Mouse (Mus musculus): Measurements from ENCODE around the gene Mipep. TPM values are rescaled to one million over a fixed set of nuclear protein-coding genes. Genes with fewer than 3 reads are reported as not detected.

Gene Mipep
- polyA plus RNA-seq, 1 experiment from 2014 or later, result 24.7 TPM

GRCm38 (mm10) chr14:60745201-60745600 is 39.2 kb upstream of the Mipep start:
- 91% methylated on average over 6 of the region's 6 CpGs for WGBS
- Histone ChIP-seq H3K9me3 (no peaks in the 10 kb centered on the region), H3K27me3 (ENCODE audit: poor library complexity, severe bottlenecking) (no peaks in the 10 kb centered on the region), H3K4me3 (no peak overlapping the region), H3K27ac (no peak overlapping the region), H3K36me3 (replicated peaks) (peaks cover 98% of the 10 kb centered on the region), H3K4me1 (no peaks in the 10 kb centered on the region)
- no peak for DNase-seq (ENCODE audit: extremely low spot score, low spot score)

DNA sequence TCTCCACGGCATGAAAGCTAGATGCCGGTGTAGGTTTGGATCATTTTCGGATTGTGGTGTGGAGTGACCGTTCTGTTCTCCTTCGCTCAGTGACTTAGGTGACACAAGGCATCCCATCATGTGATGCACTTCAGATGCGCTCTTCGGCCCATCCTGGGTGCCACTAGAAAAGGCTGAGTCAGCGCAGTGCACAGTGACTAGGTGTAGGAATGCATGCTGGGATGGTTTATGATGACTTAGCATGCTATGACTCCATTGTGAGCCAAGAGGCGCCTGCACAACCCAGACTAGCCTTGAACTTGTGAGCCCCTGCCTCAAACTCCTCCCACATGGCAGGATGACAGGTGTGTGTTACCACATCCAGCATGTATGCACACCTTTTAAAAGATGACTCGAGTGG is 38.2 kb upstream of the Mipep start:
- H3K9me3 ChIP-seq, result no peaks in the 10 kb centered on the region
- WGBS, result 95% methylated on average over 10 of the region's 10 CpGs
- no peaks in the 10 kb centered on the region for H3K27me3 ChIP-seq (ENCODE audit: poor library complexity, severe bottlenecking)
- no peak overlapping the region for H3K4me3 ChIP-seq
- peaks cover 99% of the 10 kb centered on the region for H3K36me3 ChIP-seq (replicated peaks)
- DNase-seq (ENCODE audit: extremely low spot score, low spot score), result no peak
- H3K27ac ChIP-seq, result no peak overlapping the region
- H3K4me1 ChIP-seq, result no peaks in the 10 kb centered on the region

GRCm38 (mm10) chr14:60747154-60747870 is 37.1 kb upstream of the Mipep start:
- no peaks in the 10 kb centered on the region for H3K9me3 ChIP-seq
- H3K27ac ChIP-seq, result no peak overlapping the region
- peaks cover 6% of the 10 kb centered on the region; the same call in 1 of the 2 replicates for H3K4me1 ChIP-seq
- WGBS, result 92% methylated on average over 21 of the region's 21 CpGs
- no peak overlapping the region for H3K4me3 ChIP-seq
- no peak for DNase-seq (ENCODE audit: extremely low spot score, low spot score)
- H3K27me3 ChIP-seq (ENCODE audit: poor library complexity, severe bottlenecking), result no peaks in the 10 kb centered on the region
- H3K36me3 ChIP-seq (replicated peaks), result peaks cover 100% of the 10 kb centered on the region

DNA sequence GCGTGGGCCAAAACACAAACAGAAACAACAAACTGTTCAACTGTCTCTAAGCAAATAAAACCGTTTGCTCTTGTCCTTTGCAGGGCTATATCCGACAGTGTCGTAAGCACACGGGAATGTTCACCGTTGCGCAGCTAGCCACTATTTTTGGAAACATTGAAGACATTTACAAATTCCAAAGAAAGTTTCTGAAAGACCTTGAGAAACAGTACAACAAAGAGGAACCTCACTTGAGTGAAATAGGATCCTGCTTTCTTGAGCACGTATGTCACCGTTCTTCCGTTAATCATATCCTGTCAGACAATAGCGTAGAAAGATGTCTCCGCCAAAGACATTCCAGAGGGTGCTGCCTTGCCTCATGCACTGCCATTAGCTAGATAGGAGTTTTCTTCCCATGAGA is 34.5 kb upstream of the Mipep start:
- Histone ChIP-seq H3K36me3 (replicated peaks) (peaks cover 100% of the 10 kb centered on the region), H3K4me1 (peaks cover 12% of the 10 kb centered on the region), H3K4me3 (no peak overlapping the region), H3K27me3 (ENCODE audit: poor library complexity, severe bottlenecking) (no peaks in the 10 kb centered on the region), H3K9me3 (no peaks in the 10 kb centered on the region), H3K27ac (no peak overlapping the region)
- no peak for DNase-seq (ENCODE audit: extremely low spot score, low spot score)
- 94% methylated on average over 12 of the region's 12 CpGs for WGBS

DNA sequence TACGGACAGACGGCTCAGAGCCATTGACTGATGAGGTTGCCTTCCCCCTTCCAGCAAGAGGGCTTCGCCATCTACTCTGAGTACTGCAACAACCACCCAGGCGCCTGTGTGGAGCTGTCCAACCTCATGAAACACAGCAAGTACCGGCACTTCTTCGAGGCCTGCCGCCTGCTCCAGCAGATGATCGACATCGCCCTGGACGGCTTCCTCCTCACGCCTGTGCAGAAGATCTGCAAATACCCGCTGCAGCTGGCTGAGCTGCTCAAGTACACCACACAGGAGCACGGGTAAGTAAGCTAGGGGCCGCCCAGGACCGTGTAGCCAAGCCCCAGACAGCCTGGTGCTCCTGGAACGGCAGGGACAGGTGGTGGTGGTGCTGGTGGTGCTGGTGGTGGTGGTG is 32.8 kb upstream of the Mipep start:
- H3K9me3 ChIP-seq, result no peaks in the 10 kb centered on the region
- H3K4me1 ChIP-seq, result peaks cover 12% of the 10 kb centered on the region
- peaks cover 100% of the 10 kb centered on the region for H3K36me3 ChIP-seq (replicated peaks)
- 95% methylated on average over 16 of the region's 16 CpGs for WGBS
- no peak for DNase-seq (ENCODE audit: extremely low spot score, low spot score)
- H3K4me3 ChIP-seq, result no peak overlapping the region
- peak overlapping the region; percentile 45; the same call in 1 of the 2 replicates for H3K27ac ChIP-seq
- H3K27me3 ChIP-seq (ENCODE audit: poor library complexity, severe bottlenecking), result no peaks in the 10 kb centered on the region

GRCm38 (mm10) chr14:60752892-60753800 is 31.2 kb upstream of the Mipep start:
- WGBS, result 71% methylated on average over 14 of the region's 14 CpGs

GRCm38 (mm10) chr14:60753801-60754126 is 30.6 kb upstream of the Mipep start:
- 89% methylated on average over 10 of the region's 10 CpGs for WGBS
- H3K27me3 ChIP-seq (ENCODE audit: poor library complexity, severe bottlenecking), result no peaks in the 10 kb centered on the region
- H3K36me3 ChIP-seq (replicated peaks), result peaks cover 100% of the 10 kb centered on the region
- DNase-seq (ENCODE audit: extremely low spot score, low spot score), result no peak
- H3K27ac ChIP-seq, result 0 out of 2 replicates have a peak overlapping the region, but pooled peaks have one; percentile 9
- peaks cover 12% of the 10 kb centered on the region for H3K4me1 ChIP-seq
- H3K9me3 ChIP-seq, result no peaks in the 10 kb centered on the region
- no peak overlapping the region for H3K4me3 ChIP-seq

More at GRCm38 (mm10) chr14:60752892-60753800, 31.2 kb upstream of the Mipep start:
- Histone ChIP-seq H3K36me3 (replicated peaks) (peaks cover 100% of the 10 kb centered on the region), H3K4me3 (no peak overlapping the region), H3K4me1 (peaks cover 12% of the 10 kb centered on the region), H3K27ac (peak overlapping the region; percentile 69), H3K9me3 (no peaks in the 10 kb centered on the region), H3K27me3 (ENCODE audit: poor library complexity, severe bottlenecking) (no peaks in the 10 kb centered on the region)
- DNase-seq (ENCODE audit: extremely low spot score, low spot score), result no peak

DNA sequence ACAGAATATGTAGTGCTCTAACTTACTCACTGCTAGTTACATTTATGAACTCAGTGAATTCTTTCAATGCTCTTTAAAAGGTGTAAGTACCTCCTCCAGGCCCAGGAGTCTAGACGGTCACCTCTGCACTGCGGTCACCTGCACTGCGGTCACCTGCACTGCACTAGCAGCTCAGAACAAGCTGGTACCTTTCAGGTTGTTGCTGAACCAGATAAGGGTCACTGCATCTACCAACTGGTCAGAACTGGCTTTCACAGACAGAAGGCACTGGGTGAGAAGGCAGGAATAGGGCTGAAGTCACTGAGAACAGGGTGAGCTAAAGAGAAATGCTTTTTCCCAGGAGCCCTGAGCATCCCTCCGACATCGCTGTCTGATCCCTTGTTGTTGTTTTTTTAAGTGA is 29.7 kb upstream of the Mipep start:
- no peak overlapping the region for H3K27ac ChIP-seq
- H3K36me3 ChIP-seq (replicated peaks), result peaks cover 100% of the 10 kb centered on the region
- DNase-seq (ENCODE audit: extremely low spot score, low spot score), result no peak
- no peaks in the 10 kb centered on the region for H3K9me3 ChIP-seq
- WGBS, result 98% methylated on average over 5 of the region's 5 CpGs
- H3K4me3 ChIP-seq, result no peak overlapping the region
- no peaks in the 10 kb centered on the region for H3K27me3 ChIP-seq (ENCODE audit: poor library complexity, severe bottlenecking)
- peaks cover 12% of the 10 kb centered on the region for H3K4me1 ChIP-seq

GRCm38 (mm10) chr14:60756271-60756670 is 28.1 kb upstream of the Mipep start:
- WGBS, result 93% methylated on average over 15 of the region's 15 CpGs
- Histone ChIP-seq H3K4me1 (peaks cover 12% of the 10 kb centered on the region), H3K4me3 (no peak overlapping the region), H3K9me3 (no peaks in the 10 kb centered on the region), H3K36me3 (replicated peaks) (peaks cover 100% of the 10 kb centered on the region), H3K27me3 (ENCODE audit: poor library complexity, severe bottlenecking) (no peaks in the 10 kb centered on the region), H3K27ac (no peak overlapping the region)
- DNase-seq (ENCODE audit: extremely low spot score, low spot score), result no peak

DNA sequence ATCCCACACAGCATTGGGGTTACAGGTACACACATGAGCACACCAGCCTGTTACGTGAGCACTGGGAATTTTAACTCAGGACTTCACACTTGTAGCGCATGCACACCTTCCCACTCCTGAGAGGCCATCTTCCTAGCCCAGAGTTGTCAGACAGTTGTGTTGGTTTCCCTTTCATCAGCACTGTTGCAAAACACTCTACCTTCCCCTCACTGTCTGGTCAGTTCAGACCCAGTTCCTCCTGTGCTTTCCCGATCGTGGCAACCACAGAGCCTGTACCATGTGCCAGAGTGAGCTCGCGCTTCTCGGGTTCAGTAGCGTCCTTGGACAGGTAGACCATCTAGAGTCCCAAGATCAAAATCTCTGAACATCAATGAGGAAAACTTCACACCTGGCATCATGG is 27.1 kb upstream of the Mipep start:
- Histone ChIP-seq H3K4me3 (no peak overlapping the region), H3K9me3 (no peaks in the 10 kb centered on the region), H3K27ac (no peak overlapping the region), H3K4me1 (peaks cover 6% of the 10 kb centered on the region), H3K27me3 (ENCODE audit: poor library complexity, severe bottlenecking) (no peaks in the 10 kb centered on the region), H3K36me3 (replicated peaks) (peaks cover 100% of the 10 kb centered on the region)
- DNase-seq (ENCODE audit: extremely low spot score, low spot score), result no peak
- 98% methylated on average over 8 of the region's 8 CpGs for WGBS

GRCm38 (mm10) chr14:60757722-60758121 is 26.7 kb upstream of the Mipep start:
- WGBS, result 95% methylated on average over 7 of the region's 7 CpGs
- no peaks in the 10 kb centered on the region for H3K27me3 ChIP-seq (ENCODE audit: poor library complexity, severe bottlenecking)
- peaks cover 4% of the 10 kb centered on the region for H3K4me1 ChIP-seq
- peaks cover 100% of the 10 kb centered on the region for H3K36me3 ChIP-seq (replicated peaks)
- no peaks in the 10 kb centered on the region for H3K9me3 ChIP-seq
- no peak overlapping the region for H3K4me3 ChIP-seq
- no peak overlapping the region for H3K27ac ChIP-seq
- no peak for DNase-seq (ENCODE audit: extremely low spot score, low spot score)

DNA sequence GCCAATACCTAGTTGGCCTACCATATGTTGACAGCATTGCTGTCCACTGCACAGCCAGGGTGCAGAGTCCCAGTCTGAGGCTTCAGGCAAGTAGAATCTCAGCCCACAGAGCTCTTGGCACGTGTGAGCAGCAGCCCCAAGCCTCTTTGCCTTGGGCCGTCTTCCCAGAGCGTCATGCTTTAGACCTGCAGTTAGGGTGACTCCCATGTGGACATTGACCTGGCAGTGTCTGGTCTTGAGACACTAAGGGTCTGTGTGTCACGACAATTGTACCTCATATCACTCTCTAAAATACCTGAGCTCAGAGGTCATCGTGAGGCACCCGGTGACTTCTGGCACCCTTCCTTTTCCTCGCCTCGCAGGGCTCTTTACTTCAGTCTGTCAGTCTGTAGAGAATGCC is 25.3 kb upstream of the Mipep start:
- no peak overlapping the region for H3K4me3 ChIP-seq
- peaks cover under 1% of the 10 kb centered on the region; the same call in 1 of the 2 replicates for H3K4me1 ChIP-seq
- no peak overlapping the region for H3K27ac ChIP-seq
- H3K36me3 ChIP-seq (replicated peaks), result peaks cover 100% of the 10 kb centered on the region
- no peaks in the 10 kb centered on the region for H3K9me3 ChIP-seq
- H3K27me3 ChIP-seq (ENCODE audit: poor library complexity, severe bottlenecking), result no peaks in the 10 kb centered on the region
- 93% methylated on average over 8 of the region's 8 CpGs for WGBS
- DNase-seq (ENCODE audit: extremely low spot score, low spot score), result no peak

DNA sequence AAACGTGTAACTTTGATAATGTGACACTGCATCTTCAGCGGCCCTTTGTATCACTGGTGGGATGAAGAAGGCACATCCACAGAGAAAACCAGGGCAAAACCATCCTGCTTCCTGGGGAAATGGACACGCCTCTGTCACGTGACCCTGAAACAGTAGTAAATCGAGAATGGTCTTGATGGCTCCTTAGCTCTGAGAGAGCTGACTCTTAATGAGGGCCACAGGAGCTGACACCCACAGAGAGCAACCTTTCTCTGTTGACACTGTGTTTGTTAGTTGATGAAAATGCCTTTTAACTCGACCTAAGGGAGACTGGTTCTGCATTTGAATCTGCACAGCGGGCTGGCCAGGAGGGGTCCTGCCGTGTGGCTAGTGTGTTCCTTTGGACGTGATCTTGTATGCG is 22.6 kb upstream of the Mipep start:
- Histone ChIP-seq H3K27ac (no peak overlapping the region), H3K4me3 (no peak overlapping the region), H3K4me1 (peaks cover 16% of the 10 kb centered on the region), H3K27me3 (ENCODE audit: poor library complexity, severe bottlenecking) (no peaks in the 10 kb centered on the region), H3K9me3 (no peaks in the 10 kb centered on the region), H3K36me3 (replicated peaks) (peaks cover 91% of the 10 kb centered on the region)
- WGBS, result 78% methylated on average over 10 of the region's 10 CpGs
- DNase-seq (ENCODE audit: extremely low spot score, low spot score), result no peak
